Mouse (Mus musculus) heart, postnatal 0 days (tissue): Measurements from ENCODE around the gene Rcor1. TPM values are rescaled to one million over a fixed set of nuclear protein-coding genes. Genes with fewer than 3 reads are reported as not detected.
A peak's percentile ranks its signal among the peaks of the same experiment; 100 is the strongest.
"Not testable (repeated sequence)": the region's sequence is repeated elsewhere in the genome, so short reads cannot be mapped to it uniquely, and the experiment has no call there.

ENCODE experiments used
- ATAC-seq: fragments of 200-750 bp; cut with Nextera tagmentation; 2 replicates; pipeline ENCODE4 v1.8.0; 2017; ENCODE audit warnings: low read depth, moderate number of reproducible peaks, moderate library complexity; ENCODE audit not compliant: insufficient read depth
- DNase-seq: peaks from one replicate; pipeline ENCODE4 v3.0.0-alpha.2; 2016; ENCODE audit warnings: low spot score
- H3K27ac ChIP-seq: fragments of 300-500 bp; sonication (generic); 2 replicates; pipeline ENCODE4 v1.5.1; 2014; ENCODE audit warnings: low read depth, mild to moderate bottlenecking
- H3K27me3 ChIP-seq: fragments of 300-500 bp; sonication (generic); 2 replicates; pipeline ENCODE4 v1.6.1; 2014; ENCODE audit warnings: low read length, mixed read lengths; ENCODE audit not compliant: control insufficient read depth, insufficient read depth
- H3K36me3 ChIP-seq: fragments of 300-500 bp; sonication (generic); replicated peaks from 2 replicates; pipeline ENCODE4 v1.6.1; 2014; ENCODE audit warnings: low read length, mixed read lengths; ENCODE audit not compliant: control insufficient read depth, insufficient read depth
- H3K4me1 ChIP-seq: fragments of 300-500 bp; sonication (generic); 2 replicates; pipeline ENCODE4 v1.6.1; 2014; ENCODE audit warnings: antibody characterized with exemption; ENCODE audit not compliant: control insufficient read depth, insufficient read depth
- H3K4me2 ChIP-seq: fragments of 300-500 bp; sonication (generic); 2 replicates; pipeline ENCODE4 v1.6.1; 2014; ENCODE audit warnings: low read depth, mild to moderate bottlenecking, low read length, moderate library complexity
- H3K4me3 ChIP-seq: fragments of 300-500 bp; sonication (generic); 2 replicates; pipeline ENCODE4 v1.5.1; 2014; ENCODE audit warnings: low read depth, low read length
- H3K9ac ChIP-seq: fragments of 300-500 bp; sonication (generic); replicated peaks from 2 replicates; pipeline ENCODE4 v1.6.1; 2014; ENCODE audit warnings: low read depth, low read length, mixed read lengths
- H3K9me3 ChIP-seq: fragments of 300-500 bp; sonication (generic); replicated peaks from 2 replicates; pipeline ENCODE4 v1.6.1; 2016; ENCODE audit warnings: low read length; ENCODE audit not compliant: control insufficient read depth
- CTCF ChIP-seq: IDR thresholded peaks from 2 replicates; pipeline ENCODE4 v1.5.1; 2016; ENCODE audit warnings: antibody characterized with exemption, control low read depth, low read depth
- EP300 ChIP-seq: IDR thresholded peaks from 2 replicates; pipeline ENCODE4 v1.6.1; 2016; ENCODE audit warnings: antibody characterized with exemption, low read depth
- WGBS: fragments of 180-500 bp; shearing (Covaris S2); extraction: QIAGEN DNeasy Blood & Tissue Kit; methylation state at CpG from one replicate; pipeline ENCODE4 v1.1.7; 2014; 5-methylcytosine and 5-hydroxymethylcytosine counted together
- polyA plus RNA-seq: library from polyadenylated mRNA; unstranded; fragments of >200 nt; fragmentation: Nextera tagmentation; extraction: Ambion mirVana; gene quantifications from 2 replicates; pipeline ENCODE4 v1.2.1, GENCODE M21; 2015
- total RNA-seq: library from RNA; depleted of rRNA; stranded (reverse); fragments of >200 nt; gene quantifications from 2 replicates; pipeline ENCODE4 v1.2.3, GENCODE M21; 2014; ENCODE audit warnings: low replicate concordance

The Rcor1 gene
- total and polyA plus RNA-seq, 2 experiments from 2014 or later = 5.1 to 14.2 TPM

GRCm38 (mm10) chr12:111064220-111064619 lies 25.1 kb downstream of the Rcor1 start:
- Histone ChIP-seq H3K4me2 (no peak overlapping the region), H3K9ac (no peak overlapping the region), H3K27ac (no peak overlapping the region), H3K9me3 (no peaks in the 10 kb centered on the region), H3K27me3 (no peaks in the 10 kb centered on the region), H3K4me3 (no peak overlapping the region), H3K36me3 (no peaks in the 10 kb centered on the region), H3K4me1 (0 out of 2 replicates have a peak, but pooled peaks cover 3% of the 10 kb centered on the region)
- ATAC-seq (no peak), DNase-seq (no peak)
- 84% methylated on average over 3 of the region's 3 CpGs for WGBS
- TF ChIP-seq EP300 (no peak), CTCF (no peak)

GRCm38 (mm10) chr12:111065330-111065729 lies 26.2 kb downstream of the Rcor1 start:
- TF ChIP-seq CTCF (no peak), EP300 (no peak)
- H3K9ac ChIP-seq = no peak overlapping the region
- H3K27ac ChIP-seq = no peak overlapping the region
- no peaks in the 10 kb centered on the region for H3K36me3 ChIP-seq
- WGBS = 86% methylated on average over 5 of the region's 5 CpGs
- ATAC-seq = no peak
- no peaks in the 10 kb centered on the region for H3K4me1 ChIP-seq
- no peaks in the 10 kb centered on the region for H3K27me3 ChIP-seq
- no peak overlapping the region for H3K4me3 ChIP-seq
- H3K4me2 ChIP-seq = no peak overlapping the region
- no peak for DNase-seq
- no peaks in the 10 kb centered on the region for H3K9me3 ChIP-seq

- Histone ChIP-seq H3K4me2 (no peak overlapping the region), H3K4me1 (peaks cover 4% of the 10 kb centered on the region), H3K27ac (no peak overlapping the region), H3K36me3 (0 out of 2 replicates have a peak, but pooled peaks cover 4% of the 10 kb centered on the region), H3K4me3 (no peak overlapping the region), H3K9ac (no peak overlapping the region), H3K9me3 (no peaks in the 10 kb centered on the region), H3K27me3 (no peaks in the 10 kb centered on the region)
- no peak for ATAC-seq
- DNase-seq = no peak
- WGBS = 85% methylated on average over 13 of the region's 13 CpGs
- TF ChIP-seq EP300 (no peak), CTCF (no peak)
These were observed 28.7 kb downstream of the Rcor1 start for GRCm38 (mm10) chr12:111067816-111068215.

GRCm38 (mm10) chr12:111069299-111069698 lies 30.1 kb downstream of the Rcor1 start:
- H3K27ac ChIP-seq, H3K36me3 ChIP-seq, H3K9ac ChIP-seq, H3K4me3 ChIP-seq, H3K4me1 ChIP-seq, H3K9me3 ChIP-seq, H3K4me2 ChIP-seq, DNase-seq, H3K27me3 ChIP-seq, ATAC-seq: not testable (repeated sequence)

GRCm38 (mm10) chr12:111071009-111071408 lies 31.9 kb downstream of the Rcor1 start:
- Histone ChIP-seq H3K36me3 (0 out of 2 replicates have a peak, but pooled peaks cover 4% of the 10 kb centered on the region), H3K4me3 (no peak overlapping the region), H3K9ac (no peak overlapping the region), H3K27me3 (no peaks in the 10 kb centered on the region), H3K4me1 (peaks cover 4% of the 10 kb centered on the region), H3K27ac (0 out of 2 replicates have a peak overlapping the region, but pooled peaks have one; percentile 56), H3K4me2 (peak overlapping the region; percentile 26; the same call in 1 of the 2 replicates), H3K9me3 (no peaks in the 10 kb centered on the region)
- TF ChIP-seq CTCF = no peak
- no peak for TF ChIP-seq EP300
- WGBS = 57% methylated on average over 5 of the region's 5 CpGs
- ATAC-seq (no peak), DNase-seq (no peak)

GRCm38 (mm10) chr12:111071477-111072152 lies 32.5 kb downstream of the Rcor1 start:
- 43% methylated on average over 10 of the region's 10 CpGs for WGBS
- H3K4me2 ChIP-seq = peak overlapping the region; percentile 26; the same call in 1 of the 2 replicates
- H3K9ac ChIP-seq = no peak overlapping the region
- H3K36me3 ChIP-seq = 0 out of 2 replicates have a peak, but pooled peaks cover 4% of the 10 kb centered on the region
- H3K9me3 ChIP-seq = no peaks in the 10 kb centered on the region
- ATAC-seq (peak; percentile 68; the same call in 1 of the 2 replicates), DNase-seq (no peak)
- peaks cover 10% of the 10 kb centered on the region for H3K4me1 ChIP-seq
- TF ChIP-seq EP300 = no peak
- no peak for TF ChIP-seq CTCF
- no peak overlapping the region for H3K4me3 ChIP-seq
- H3K27me3 ChIP-seq = no peaks in the 10 kb centered on the region
- H3K27ac ChIP-seq = peak overlapping the region; percentile 56
